Mouse (Mus musculus) cerebellum, adult 11 months (tissue): Measurements from ENCODE around the gene Zkscan6.

Experiments used
- DNase-seq: peaks from one replicate; pipeline ENCODE4 v3.0.0; 2022

Zkscan6 gene

GRCm38 (mm10) chr11:65806909-65807504 lies at the start of gene Zkscan6:
Zkscan6 (plus strand) TSS chr11:65807175.
- DNase-seq = peak; percentile 86

- no peak for DNase-seq
These were observed 47.6 kb upstream of the Zkscan6 start for GRCm38 (mm10) chr11:65759350-65759749.

- no peak for DNase-seq
These were observed 46.1 kb upstream of the Zkscan6 start for GRCm38 (mm10) chr11:65760912-65761311.

GRCm38 (mm10) chr11:65768445-65768844 lies 38.5 kb upstream of the Zkscan6 start:
- DNase-seq = no peak

GRCm38 (mm10) chr11:65769990-65770389 lies 37.0 kb upstream of the Zkscan6 start:
- no peak for DNase-seq

- no peak for DNase-seq
These were observed 35.4 kb upstream of the Zkscan6 start for GRCm38 (mm10) chr11:65771546-65771945.

GRCm38 (mm10) chr11:65773535-65773934 lies 33.4 kb upstream of the Zkscan6 start:
- DNase-seq = no peak

GRCm38 (mm10) chr11:65773946-65774656 lies 32.9 kb upstream of the Zkscan6 start:
- no peak for DNase-seq

- no peak for DNase-seq
These were observed 29.9 kb upstream of the Zkscan6 start for GRCm38 (mm10) chr11:65776906-65777611.

- no peak for DNase-seq
These were observed 29.2 kb upstream of the Zkscan6 start for GRCm38 (mm10) chr11:65777810-65778209.

GRCm38 (mm10) chr11:65779066-65779465 lies 27.9 kb upstream of the Zkscan6 start:
- DNase-seq = no peak

- DNase-seq = no peak
These were observed 27.4 kb upstream of the Zkscan6 start for GRCm38 (mm10) chr11:65779578-65779977.

- DNase-seq = no peak
These were observed 25.4 kb upstream of the Zkscan6 start for GRCm38 (mm10) chr11:65781596-65781995.

- no peak for DNase-seq
These were observed 20.8 kb upstream of the Zkscan6 start for GRCm38 (mm10) chr11:65786160-65786559.

GRCm38 (mm10) chr11:65787421-65788151 lies 19.4 kb upstream of the Zkscan6 start:
- DNase-seq = peak; percentile 62

GRCm38 (mm10) chr11:65788154-65788553 lies 18.8 kb upstream of the Zkscan6 start, which contains the start of gene Map2k4:
Map2k4 (minus strand) TSS chr11:65788297.
- peak; percentile 91 for DNase-seq

GRCm38 (mm10) chr11:65794428-65795219 lies 12.4 kb upstream of the Zkscan6 start:
- no peak for DNase-seq

- DNase-seq = no peak
These were observed 11.1 kb upstream of the Zkscan6 start for GRCm38 (mm10) chr11:65795896-65796295.

- peak; percentile 88 for DNase-seq
These were observed 5.1 kb upstream of the Zkscan6 start for GRCm38 (mm10) chr11:65801899-65802298.

GRCm38 (mm10) chr11:65806321-65806904 lies 562 bp upstream of the Zkscan6 start:
- DNase-seq = no peak

GRCm38 (mm10) chr11:65807601-65808000 lies 626 bp downstream of the Zkscan6 start:
- no peak for DNase-seq

GRCm38 (mm10) chr11:65812088-65812487 lies 5.1 kb downstream of the Zkscan6 start:
- no peak for DNase-seq
